Mouse (Mus musculus): ENCODE data around the gene Napsa. TPM values are rescaled to one million over a fixed set of nuclear protein-coding genes. Genes with fewer than 3 reads are reported as not detected.

Napsa gene
- polyA plus RNA-seq, 1 experiment from 2014 or later, result 3.1 TPM

- H3K4me1 ChIP-seq, result peaks cover 19% of the 10 kb centered on the region
- H3K27me3 ChIP-seq (replicated peaks), result no peaks in the 10 kb centered on the region
- WGBS (ENCODE audit: insufficient replicate concordance), result 96% methylated on average over 3 of the region's 3 CpGs
- H3K9me3 ChIP-seq (replicated peaks), result no peaks in the 10 kb centered on the region
- no peak for ATAC-seq
- no peak overlapping the region; the same call in 1 of the 2 replicates for H3K9ac ChIP-seq
- H3K27ac ChIP-seq, result no peak overlapping the region
- H3K4me2 ChIP-seq, result no peak overlapping the region; the same call in 1 of the 2 replicates
- peaks cover 72% of the 10 kb centered on the region for H3K36me3 ChIP-seq
- H3K4me3 ChIP-seq, result no peak overlapping the region
These were observed 25.9 kb upstream of the Napsa start for GRCm38 (mm10) chr7:44546274-44546673.

GRCm38 (mm10) chr7:44547041-44547440 lies 25.1 kb upstream of the Napsa start:
- Histone ChIP-seq H3K27ac (peak overlapping the region; percentile 91), H3K36me3 (peaks cover 72% of the 10 kb centered on the region), H3K9ac (peak overlapping the region; percentile 76), H3K9me3 (replicated peaks) (no peaks in the 10 kb centered on the region), H3K4me1 (peaks cover 19% of the 10 kb centered on the region), H3K27me3 (replicated peaks) (no peaks in the 10 kb centered on the region), H3K4me3 (peak overlapping the region; percentile 76), H3K4me2 (peak overlapping the region; percentile 94)
- WGBS (ENCODE audit: insufficient replicate concordance), result 94% methylated on average over 13 of the region's 13 CpGs
- ATAC-seq, result no peak

GRCm38 (mm10) chr7:44547725-44548124 lies 24.5 kb upstream of the Napsa start:
- Histone ChIP-seq H3K27ac (peak overlapping the region; percentile 91), H3K27me3 (replicated peaks) (no peaks in the 10 kb centered on the region), H3K9me3 (replicated peaks) (no peaks in the 10 kb centered on the region), H3K4me2 (peak overlapping the region; percentile 94), H3K4me1 (peaks cover 25% of the 10 kb centered on the region), H3K9ac (peak overlapping the region; percentile 76), H3K4me3 (peak overlapping the region; percentile 76), H3K36me3 (peaks cover 72% of the 10 kb centered on the region)
- no peak for ATAC-seq
- WGBS (ENCODE audit: insufficient replicate concordance), result 21% methylated on average over 5 of the region's 5 CpGs

GRCm38 (mm10) chr7:44548497-44549087 lies 23.6 kb upstream of the Napsa start, which contains the start of gene Pold1:
Pold1 (minus strand) TSS chr7:44548849.
- H3K4me1 ChIP-seq, result peaks cover 32% of the 10 kb centered on the region
- ATAC-seq, result peak; percentile 94
- no peaks in the 10 kb centered on the region for H3K27me3 ChIP-seq (replicated peaks)
- peak within 1 kb of the TSS; percentile 91 for H3K27ac ChIP-seq
- H3K36me3 ChIP-seq, result peaks cover 63% of the 10 kb centered on the region
- peak within 1 kb of the TSS; percentile 94 for H3K4me2 ChIP-seq
- no peaks in the 10 kb centered on the region for H3K9me3 ChIP-seq (replicated peaks)
- under 1% methylated on average over 43 of the region's 43 CpGs for WGBS (ENCODE audit: insufficient replicate concordance)
- peak within 1 kb of the TSS; percentile 76 for H3K9ac ChIP-seq
- H3K4me3 ChIP-seq, result peak within 1 kb of the TSS; percentile 76

- Histone ChIP-seq H3K27me3 (replicated peaks) (no peaks in the 10 kb centered on the region), H3K36me3 (peaks cover 57% of the 10 kb centered on the region), H3K4me1 (peaks cover 39% of the 10 kb centered on the region), H3K27ac (no peak overlapping the region), H3K9ac (no peak overlapping the region), H3K4me2 (no peak overlapping the region), H3K4me3 (no peak overlapping the region), H3K9me3 (replicated peaks) (no peaks in the 10 kb centered on the region)
- no peak for ATAC-seq
- WGBS (ENCODE audit: insufficient replicate concordance), result 89% methylated on average over 23 of the region's 23 CpGs
These were observed 22.4 kb upstream of the Napsa start for GRCm38 (mm10) chr7:44549621-44550408.

- 88% methylated on average over 12 of the region's 12 CpGs for WGBS (ENCODE audit: insufficient replicate concordance)
- no peak overlapping the region for H3K4me2 ChIP-seq
- no peaks in the 10 kb centered on the region for H3K27me3 ChIP-seq (replicated peaks)
- H3K9ac ChIP-seq, result no peak overlapping the region
- no peak overlapping the region for H3K4me3 ChIP-seq
- H3K9me3 ChIP-seq (replicated peaks), result no peaks in the 10 kb centered on the region
- H3K4me1 ChIP-seq, result peaks cover 39% of the 10 kb centered on the region
- H3K36me3 ChIP-seq, result peaks cover 52% of the 10 kb centered on the region
- ATAC-seq, result no peak
- no peak overlapping the region for H3K27ac ChIP-seq
These were observed 21.8 kb upstream of the Napsa start for GRCm38 (mm10) chr7:44550409-44550678.

GRCm38 (mm10) chr7:44551301-44551700 lies 20.9 kb upstream of the Napsa start:
- Histone ChIP-seq H3K4me2 (no peak overlapping the region), H3K9me3 (replicated peaks) (no peaks in the 10 kb centered on the region), H3K27me3 (replicated peaks) (no peaks in the 10 kb centered on the region; the same call in 1 of the 2 replicates), H3K36me3 (peaks cover 43% of the 10 kb centered on the region), H3K4me3 (no peak overlapping the region), H3K4me1 (peaks cover 41% of the 10 kb centered on the region), H3K9ac (no peak overlapping the region), H3K27ac (no peak overlapping the region)
- ATAC-seq, result no peak
- 92% methylated on average over 21 of the region's 21 CpGs for WGBS (ENCODE audit: insufficient replicate concordance)

GRCm38 (mm10) chr7:44551731-44552130 lies 20.4 kb upstream of the Napsa start:
- ATAC-seq, result no peak
- H3K4me1 ChIP-seq, result peaks cover 43% of the 10 kb centered on the region
- peaks cover 39% of the 10 kb centered on the region for H3K36me3 ChIP-seq
- H3K27me3 ChIP-seq (replicated peaks), result no peaks in the 10 kb centered on the region; the same call in 1 of the 2 replicates
- H3K27ac ChIP-seq, result no peak overlapping the region
- H3K4me2 ChIP-seq, result no peak overlapping the region
- no peak overlapping the region for H3K9ac ChIP-seq
- no peak overlapping the region for H3K4me3 ChIP-seq
- no peaks in the 10 kb centered on the region for H3K9me3 ChIP-seq (replicated peaks)
- 84% methylated on average over 22 of the region's 22 CpGs for WGBS (ENCODE audit: insufficient replicate concordance)

GRCm38 (mm10) chr7:44552141-44552908 lies 19.9 kb upstream of the Napsa start:
- peak overlapping the region; percentile 36; the same call in 1 of the 2 replicates for H3K9ac ChIP-seq
- peak overlapping the region; percentile 97 for H3K27ac ChIP-seq
- WGBS (ENCODE audit: insufficient replicate concordance), result 86% methylated on average over 31 of the region's 31 CpGs
- ATAC-seq, result no peak
- peaks cover 43% of the 10 kb centered on the region for H3K4me1 ChIP-seq
- H3K9me3 ChIP-seq (replicated peaks), result no peaks in the 10 kb centered on the region
- no peaks in the 10 kb centered on the region; the same call in 1 of the 2 replicates for H3K27me3 ChIP-seq (replicated peaks)
- peak overlapping the region; percentile 84 for H3K4me3 ChIP-seq
- peak overlapping the region; percentile 76 for H3K4me2 ChIP-seq
- H3K36me3 ChIP-seq, result peaks cover 35% of the 10 kb centered on the region

GRCm38 (mm10) chr7:44553196-44553764 lies 18.9 kb upstream of the Napsa start:
- H3K4me2 ChIP-seq, result peak overlapping the region; percentile 76
- ATAC-seq, result peak; percentile 62
- no peaks in the 10 kb centered on the region for H3K9me3 ChIP-seq (replicated peaks)
- peaks cover 35% of the 10 kb centered on the region for H3K36me3 ChIP-seq
- peak overlapping the region; percentile 78 for H3K9ac ChIP-seq
- H3K27me3 ChIP-seq (replicated peaks), result no peaks in the 10 kb centered on the region; the same call in 1 of the 2 replicates
- peak overlapping the region; percentile 84 for H3K4me3 ChIP-seq
- under 1% methylated on average over 32 of the region's 32 CpGs for WGBS (ENCODE audit: insufficient replicate concordance)
- H3K4me1 ChIP-seq, result peaks cover 37% of the 10 kb centered on the region
- H3K27ac ChIP-seq, result peak overlapping the region; percentile 97

- peak within 1 kb of the TSS; percentile 76 for H3K4me2 ChIP-seq
- no peaks in the 10 kb centered on the region for H3K9me3 ChIP-seq (replicated peaks)
- H3K36me3 ChIP-seq, result peaks cover 35% of the 10 kb centered on the region
- H3K9ac ChIP-seq, result peak within 1 kb of the TSS; percentile 78
- peak within 1 kb of the TSS; percentile 97 for H3K27ac ChIP-seq
- H3K4me1 ChIP-seq, result peaks cover 35% of the 10 kb centered on the region
- peak within 1 kb of the TSS; percentile 84 for H3K4me3 ChIP-seq
- H3K27me3 ChIP-seq (replicated peaks), result no peaks in the 10 kb centered on the region; the same call in 1 of the 2 replicates
- ATAC-seq, result peak; percentile 80
- WGBS (ENCODE audit: insufficient replicate concordance), result 1% methylated on average over 22 of the region's 22 CpGs
These were observed 18.4 kb upstream of the Napsa start, which contains the start of gene Nr1h2 for GRCm38 (mm10) chr7:44553826-44554225. Nr1h2 (minus strand) TSS chr7:44553951.
